Mouse (Mus musculus) cortical plate, adult 2 months (tissue): ENCODE data around the gene Abca7.

Source experiments
- CTCF ChIP-seq: fragments of 200-500 bp; IDR thresholded peaks from 2 replicates; pipeline ENCODE4 v1.5.1; 2011; ENCODE audit warnings: mild to moderate bottlenecking, control low read depth, low read length; ENCODE audit not compliant: insufficient read depth; ENCODE audit errors: extremely low read depth
- POLR2A ChIP-seq: fragments of 200-500 bp; IDR thresholded peaks from 2 replicates; pipeline ENCODE4 v1.6.1; 2011; ENCODE audit warnings: mild to moderate bottlenecking, low read length, control low read depth; ENCODE audit not compliant: insufficient read depth; ENCODE audit errors: extremely low read depth

DNA sequence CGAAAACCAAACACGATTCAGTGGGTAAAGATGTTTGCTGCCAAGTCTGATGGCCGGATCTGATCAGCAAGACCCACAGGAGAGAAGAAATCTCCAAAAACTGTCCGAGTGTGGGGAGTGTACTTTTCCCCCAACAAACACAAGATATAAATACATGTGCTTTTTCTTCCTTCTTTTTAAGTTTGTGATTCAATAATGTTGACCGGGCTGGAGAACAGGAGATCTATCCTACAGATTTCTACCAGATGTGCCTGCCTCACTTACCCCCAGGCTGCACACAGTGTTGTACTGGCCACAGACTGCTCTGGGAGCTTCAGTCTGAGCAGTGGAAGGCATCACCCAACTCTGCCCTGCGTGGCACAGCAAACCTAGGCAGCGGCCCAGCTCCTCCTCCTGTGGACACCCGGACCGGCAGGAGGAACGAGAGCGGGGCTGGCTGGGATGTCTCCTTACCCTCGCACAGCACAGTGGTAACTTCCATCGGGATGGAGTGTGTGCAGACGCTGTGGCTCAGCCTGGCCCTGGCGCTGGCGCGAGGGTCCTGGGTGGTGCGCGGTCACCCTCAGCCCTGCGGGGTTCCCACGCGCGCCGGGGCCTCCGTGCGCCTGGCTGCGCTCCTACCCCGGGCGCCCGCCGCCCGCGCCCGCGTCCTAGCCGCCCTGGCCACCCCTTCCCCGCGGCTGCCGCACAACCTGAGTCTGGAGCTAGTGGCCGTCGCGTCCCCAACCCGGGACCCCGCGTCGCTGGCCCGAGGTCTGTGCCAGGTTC, 25.7 kb upstream of the Abca7 start, which contains the start of gene Grin3b:
- TF ChIP-seq CTCF (no peak), POLR2A (no peak)
